Mouse (Mus musculus): ENCODE data around the gene Itgae. TPM values are rescaled to one million over a fixed set of nuclear protein-coding genes. Genes with fewer than 3 reads are reported as not detected.

Itgae gene
- total RNA-seq (2023) = 1.4 TPM

GRCm38 (mm10) chr11:73090283-73090682 lies at the start of gene Itgae:
Gene Itgae (plus strand): TSS chr11:73090583.

DNA sequence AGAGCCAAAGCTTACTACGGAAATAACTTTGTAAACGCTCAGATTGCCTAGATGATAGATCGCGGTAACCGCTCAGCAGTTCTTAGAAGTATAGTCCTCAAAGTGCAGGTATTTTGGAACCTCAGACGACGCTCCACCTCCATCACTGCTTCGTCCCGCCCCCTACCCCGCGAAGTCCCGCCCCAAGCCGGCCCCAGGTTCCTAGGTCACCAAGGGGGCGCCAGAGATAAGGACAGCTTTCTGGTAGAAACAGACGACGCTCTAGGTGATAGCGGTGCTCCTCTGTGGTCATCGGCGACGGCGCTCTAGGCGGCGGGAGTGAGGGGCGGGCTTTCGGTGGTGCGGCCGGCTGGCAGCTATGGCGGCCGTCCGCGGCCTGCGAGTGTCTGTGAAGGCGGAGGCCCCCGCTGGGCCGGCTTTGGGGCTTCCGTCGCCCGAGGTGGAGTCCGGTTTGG lies 42.8 kb upstream of the Itgae start, which contains the start of gene Ncbp3:
TSS of gene Ncbp3 (plus strand) at position 242 of the 455 bp plus-strand sequence.

GRCm38 (mm10) chr11:73137591-73138501 lies 47.5 kb downstream of the Itgae start, which contains the start of gene Haspin:
Gene Haspin (minus strand): TSS chr11:73138294.

DNA sequence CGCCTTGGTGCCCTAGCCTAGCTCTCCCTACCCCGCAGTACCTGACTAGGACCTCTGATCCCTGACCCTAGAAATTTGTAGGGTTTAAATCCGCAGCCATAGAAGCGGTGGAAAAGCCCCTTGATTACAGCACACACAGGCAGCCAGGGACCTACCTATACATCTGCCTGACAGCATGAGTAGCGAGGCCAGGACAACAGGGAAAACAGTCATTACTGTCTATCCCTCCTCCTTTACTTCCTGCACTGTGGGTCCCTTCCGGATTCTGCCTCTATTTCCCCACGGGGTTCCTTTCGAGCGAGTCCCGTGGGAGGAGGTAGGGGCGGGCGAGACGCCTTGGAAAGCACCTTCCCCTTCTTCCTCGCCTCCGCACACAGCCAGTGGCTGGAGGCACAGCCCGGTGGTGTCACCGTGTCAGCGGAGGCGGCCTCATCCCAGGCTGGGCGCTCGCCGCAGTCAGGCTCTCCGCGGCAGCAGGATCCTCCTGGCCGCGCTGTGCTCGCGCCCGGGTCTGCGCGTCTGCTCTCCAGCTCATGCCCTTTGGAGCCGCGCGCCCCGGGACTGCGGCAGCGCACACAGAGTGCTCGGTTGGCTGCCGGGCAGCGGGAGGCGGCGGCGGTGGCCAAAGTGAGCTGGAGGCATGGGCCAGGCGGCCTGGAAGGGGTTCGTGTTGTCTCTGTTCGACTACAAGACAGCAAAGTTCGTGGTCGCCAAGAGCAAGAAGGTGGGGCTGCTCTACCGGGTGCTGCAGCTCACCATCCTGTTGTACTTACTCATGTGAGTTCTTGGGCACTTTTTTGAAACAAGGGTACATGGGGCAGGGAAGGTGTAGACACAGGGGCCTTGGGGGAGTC lies 69.8 kb downstream of the Itgae start, which contains the start of gene P2rx5:
TSS of gene P2rx5 (plus strand) at position 465 of the 854 bp plus-strand sequence.

GRCm38 (mm10) chr11:73176608-73177508 lies 86.5 kb downstream of the Itgae start, which contains the start of the genes Emc6 and Tax1bp3:
Gene Emc6 (minus strand): TSS chr11:73177037.
Gene Tax1bp3 (plus strand): TSS chr11:73177083.

Other genes starting within 250 kb of the Itgae start
- 253 TPM for gene Atp2a3, start 129.4 kb upstream of the Itgae start, total RNA-seq (2023)
- 1.4 TPM for gene P2rx1, start 91.5 kb upstream of the Itgae start, total RNA-seq (2023)
- 4.4 TPM for gene Camkk1, start 71.6 kb upstream of the Itgae start, total RNA-seq (2023)
- 24.5 TPM for gene Ncbp3, start 42.8 kb upstream of the Itgae start, total RNA-seq (2023)
- 1.4 TPM for gene Haspin, start 47.7 kb downstream of the Itgae start, total RNA-seq (2023)
- not detected for gene P2rx5, start 69.8 kb downstream of the Itgae start, total RNA-seq (2023)
- gene Emc6, start 86.5 kb downstream of the Itgae start, total RNA-seq (2023) = 53.4 TPM
- gene Tax1bp3, start 86.5 kb downstream of the Itgae start, total RNA-seq (2023) = 8.2 TPM
- 17.3 TPM for gene Ctns, start 108.5 kb downstream of the Itgae start, total RNA-seq (2023)
- 6.1 TPM for gene Shpk, start 108.9 kb downstream of the Itgae start, total RNA-seq (2023)
- not detected for gene Trpv1, start 143.7 kb downstream of the Itgae start, total RNA-seq (2023)
- gene Trpv3, start 176.8 kb downstream of the Itgae start, total RNA-seq (2023) = not detected
- gene Aspa, start 239.0 kb downstream of the Itgae start, total RNA-seq (2023) = 0.18 TPM
- gene Gm49340, start 239.2 kb downstream of the Itgae start, total RNA-seq (2023) = not detected
- gene Spata22, start 239.2 kb downstream of the Itgae start, total RNA-seq (2023) = not detected